Mouse (Mus musculus): Measurements from ENCODE around the gene Cdh1. TPM values are rescaled to one million over a fixed set of nuclear protein-coding genes. Genes with fewer than 3 reads are reported as not detected.
"Not testable (repeated sequence)": the region's sequence is repeated elsewhere in the genome, so short reads cannot be mapped to it uniquely, and the experiment has no call there.

Gene Cdh1
- total RNA-seq, 4 experiments from 2014 or later, result 0.11 to 0.38 (median 0.31) TPM

DNA sequence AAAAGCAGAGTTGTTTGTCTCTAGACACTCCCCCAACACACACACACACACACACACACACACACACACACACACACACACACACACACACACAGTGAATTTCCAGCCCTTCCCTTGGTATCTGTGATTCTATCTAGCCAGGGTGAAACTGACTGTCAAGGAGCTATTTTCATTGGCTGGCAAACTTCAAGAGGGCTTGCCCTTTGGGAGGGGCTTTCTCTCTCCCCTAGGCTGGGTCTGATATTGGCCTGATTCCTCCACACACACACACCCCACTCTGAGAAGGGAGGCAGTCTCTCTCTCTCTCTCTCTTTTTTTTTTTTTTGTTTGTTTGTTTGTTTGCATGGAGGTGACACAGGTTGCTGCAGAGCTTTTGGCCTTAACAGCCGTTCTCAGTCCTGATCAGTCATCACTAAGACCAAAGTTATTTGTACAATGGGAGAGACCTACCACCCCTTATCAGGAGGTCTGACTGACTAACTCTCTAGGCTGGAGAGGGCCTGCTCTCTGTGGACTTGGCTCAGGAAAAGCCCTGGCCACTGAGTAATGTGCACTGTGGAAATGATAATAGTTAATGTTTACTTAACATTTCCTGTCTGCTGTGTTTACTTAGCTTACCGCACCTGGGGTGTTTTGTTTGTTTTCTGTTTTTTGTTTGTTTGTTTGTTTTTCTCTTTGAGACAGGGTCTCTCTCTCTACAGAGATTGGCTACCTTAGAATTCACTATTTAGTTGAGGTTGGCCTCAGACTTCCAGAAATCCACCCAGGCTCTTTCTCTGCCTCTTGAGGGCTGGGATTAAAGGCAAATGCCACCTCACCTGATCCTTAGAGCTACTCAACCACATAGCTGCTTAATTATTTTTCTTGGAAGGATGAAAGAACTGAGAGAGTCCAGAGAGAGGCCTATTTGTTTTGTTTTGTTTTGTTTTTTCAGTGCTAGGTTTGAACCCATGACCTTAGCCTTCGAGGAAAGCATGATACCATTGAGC, 14.4 kb upstream of the Cdh1 start:
- no peak for DNase-seq (ENCODE audit: low spot score in 2 of 2)

DNA sequence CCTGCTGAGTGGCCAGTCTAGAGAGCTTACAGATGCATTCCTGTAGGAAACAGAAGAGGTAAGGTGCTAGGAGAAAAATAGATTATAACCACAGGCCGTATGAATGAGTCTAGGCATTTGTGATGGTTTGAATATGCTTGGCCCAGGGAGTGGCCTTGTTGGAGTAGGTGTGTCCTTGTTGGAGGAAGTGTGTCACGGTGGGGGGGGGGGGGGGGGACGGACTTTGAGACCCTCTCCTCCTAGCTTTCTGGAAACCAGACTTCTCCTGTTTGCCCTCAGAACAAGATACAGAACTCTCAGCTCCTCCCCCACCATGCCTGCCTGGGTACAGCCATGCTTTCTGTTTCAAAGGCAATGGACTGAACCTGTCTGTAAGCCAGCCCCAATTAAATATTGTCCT, 10.7 kb upstream of the Cdh1 start:
- DNase-seq (ENCODE audit: low spot score in 2 of 2), result no peak

DNA sequence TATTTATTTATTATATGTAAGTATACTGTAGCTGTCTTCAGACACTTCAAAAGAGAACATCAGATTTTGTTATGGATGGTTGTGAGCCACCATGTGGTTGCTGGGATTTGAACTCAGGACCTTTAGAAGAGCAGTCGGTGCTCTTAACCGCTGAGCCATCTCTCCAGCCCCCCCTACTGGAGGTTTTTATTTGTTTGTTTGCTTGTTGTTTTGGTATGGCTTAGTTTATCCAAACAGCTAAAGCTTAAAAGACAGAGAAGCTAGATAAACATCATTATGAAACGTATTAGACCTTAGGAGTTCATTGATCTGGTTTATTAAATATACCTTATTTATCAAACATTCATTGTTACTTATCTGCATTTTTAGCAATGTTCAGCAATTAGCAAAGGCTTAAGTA, 7.5 kb upstream of the Cdh1 start:
- DNase-seq (ENCODE audit: low spot score in 2 of 2), result not testable (repeated sequence)

DNA sequence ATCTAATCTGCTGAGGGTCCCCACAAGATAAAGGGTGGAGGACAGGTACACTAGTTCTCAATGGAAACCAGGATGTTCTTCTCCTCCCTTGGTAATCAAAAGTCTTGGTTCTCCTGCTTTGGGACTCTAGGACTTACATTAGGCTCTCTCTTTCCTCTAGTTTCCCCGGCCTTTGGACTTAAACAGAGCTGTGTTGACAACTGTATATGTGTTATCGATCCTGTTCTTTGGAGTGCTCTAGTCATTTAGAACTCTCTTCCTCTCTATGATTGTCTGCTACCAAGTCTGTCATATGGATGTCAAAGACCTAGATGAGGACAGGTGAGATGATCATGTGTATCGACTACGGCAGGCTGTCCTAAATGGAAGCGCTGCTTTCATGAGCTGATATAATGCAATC, 6.1 kb upstream of the Cdh1 start:
- DNase-seq (ENCODE audit: low spot score in 2 of 2), result no peak

DNA sequence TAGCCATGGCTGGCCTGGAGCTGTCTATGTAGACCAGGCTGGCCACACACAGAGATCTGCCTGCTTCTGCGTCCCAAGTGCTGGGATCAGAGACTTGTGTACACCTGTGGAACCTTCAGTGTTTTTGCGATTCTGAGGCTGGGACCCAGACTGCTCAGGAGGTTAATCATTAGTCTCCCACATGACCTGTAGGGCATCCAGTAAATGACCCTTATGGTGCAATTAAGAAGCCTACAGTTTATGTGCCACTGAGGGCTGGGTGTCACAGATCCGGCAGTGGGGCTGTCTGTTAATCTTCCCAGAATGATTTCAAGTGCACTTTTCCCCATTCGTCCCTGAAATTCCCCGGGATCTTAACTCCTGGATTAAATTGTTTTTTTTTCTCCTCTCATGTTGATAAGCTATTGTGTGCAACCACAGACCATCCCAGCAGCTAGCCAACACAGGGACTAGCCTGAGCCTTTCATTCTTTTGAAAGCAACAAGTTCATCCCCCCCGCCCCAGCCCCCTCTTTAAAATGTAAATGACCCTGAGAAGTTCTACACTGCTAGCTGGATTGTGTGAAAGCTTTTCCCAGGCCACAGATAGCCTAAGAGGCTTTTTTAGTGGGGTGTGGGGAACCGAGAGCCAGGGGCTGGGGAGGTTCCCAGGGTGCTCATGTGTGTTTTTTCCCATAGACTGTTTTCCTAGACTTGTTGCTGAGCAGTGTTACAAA, 3.7 kb upstream of the Cdh1 start:
- DNase-seq (ENCODE audit: low spot score in 2 of 2), result no peak

DNA sequence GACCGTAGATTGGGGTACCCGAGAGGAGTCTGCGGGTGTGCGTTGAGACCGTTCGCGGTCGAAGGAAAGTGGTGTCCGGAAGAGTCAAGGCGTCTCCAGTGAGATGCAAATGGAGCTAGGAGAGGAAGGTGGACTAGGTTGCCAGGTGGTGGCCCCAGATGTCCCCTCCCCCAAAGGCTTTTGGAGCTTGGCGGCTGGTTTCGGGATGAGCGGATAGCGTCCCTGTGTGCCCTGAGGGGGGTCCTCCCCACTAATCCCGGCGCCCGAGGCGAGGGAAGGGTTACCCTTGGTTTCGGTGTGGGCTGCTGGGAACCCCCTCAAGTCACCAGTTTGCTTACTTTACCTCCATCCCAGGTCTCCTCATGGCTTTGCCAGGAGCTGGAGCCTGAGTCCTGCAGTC, 782 bp downstream of the Cdh1 start:
- no peak for DNase-seq (ENCODE audit: low spot score in 2 of 2)

DNA sequence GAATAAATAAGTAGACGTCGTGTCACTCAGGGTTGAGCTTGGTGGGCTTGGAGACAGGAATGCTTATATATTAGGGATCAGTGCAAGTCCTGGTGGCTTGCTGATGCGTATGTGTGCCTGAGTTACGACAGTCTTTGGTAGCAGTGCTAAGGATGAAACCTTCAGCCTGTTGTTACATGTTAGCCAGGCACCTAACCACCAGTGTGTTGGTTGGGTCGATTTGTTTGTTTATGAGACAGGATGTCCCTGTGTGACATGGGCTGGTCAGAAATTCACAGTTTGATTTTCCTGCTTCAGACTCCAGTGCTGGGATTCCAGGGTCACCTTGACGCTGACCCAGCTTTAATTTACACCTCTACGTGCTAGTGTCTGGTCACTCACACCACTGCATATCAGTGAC, 2.5 kb downstream of the Cdh1 start:
- DNase-seq (ENCODE audit: low spot score in 2 of 2), result no peak

DNA sequence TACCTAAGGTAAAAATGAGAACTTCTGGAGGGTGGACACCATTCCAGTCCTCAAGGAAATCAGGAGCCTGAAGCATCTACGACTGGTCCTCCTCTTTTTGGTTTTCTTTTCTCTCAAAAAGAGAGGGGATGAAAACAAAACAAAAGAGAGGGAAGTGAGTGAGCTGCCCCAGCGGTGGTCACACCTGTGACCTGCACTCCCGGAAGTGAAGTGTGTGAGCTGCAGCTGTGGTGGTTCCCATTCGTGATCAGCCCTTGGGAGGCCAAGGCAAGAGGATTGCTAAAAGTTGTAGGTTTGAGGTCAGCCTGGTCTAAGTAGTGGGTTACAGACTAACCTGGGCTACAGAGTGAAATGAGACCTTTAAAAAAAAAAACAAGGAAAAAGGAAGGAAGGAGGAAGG, 3.0 kb downstream of the Cdh1 start:
- DNase-seq (ENCODE audit: low spot score in 2 of 2), result no peak

DNA sequence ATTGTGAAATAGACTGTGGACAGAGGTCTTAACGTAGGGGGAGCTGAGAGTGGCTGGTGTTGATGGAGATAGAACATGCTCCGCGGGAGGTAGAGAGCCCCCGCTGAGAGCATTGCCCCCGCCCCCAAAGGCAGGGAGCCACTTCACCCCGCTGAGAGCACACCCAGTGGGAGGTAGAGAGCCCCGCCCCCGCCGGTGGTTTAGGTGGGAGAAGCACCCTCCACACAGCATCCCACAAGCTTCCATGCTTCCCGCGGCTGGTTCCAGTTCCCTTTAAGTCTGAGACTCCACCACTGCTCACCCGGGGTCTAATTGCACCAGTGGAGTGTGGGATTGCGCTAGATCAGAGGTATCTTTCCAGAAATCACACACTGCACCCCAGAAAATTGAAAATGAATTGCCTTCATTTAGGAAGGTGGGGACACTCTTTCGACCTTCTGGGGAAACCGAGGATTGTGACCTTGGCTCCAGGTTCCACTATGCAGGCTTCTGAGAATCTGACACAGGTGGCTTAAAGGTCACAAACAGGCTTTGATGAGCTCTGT, 3.5 kb downstream of the Cdh1 start:
- no peak for DNase-seq (ENCODE audit: low spot score in 2 of 2)

DNA sequence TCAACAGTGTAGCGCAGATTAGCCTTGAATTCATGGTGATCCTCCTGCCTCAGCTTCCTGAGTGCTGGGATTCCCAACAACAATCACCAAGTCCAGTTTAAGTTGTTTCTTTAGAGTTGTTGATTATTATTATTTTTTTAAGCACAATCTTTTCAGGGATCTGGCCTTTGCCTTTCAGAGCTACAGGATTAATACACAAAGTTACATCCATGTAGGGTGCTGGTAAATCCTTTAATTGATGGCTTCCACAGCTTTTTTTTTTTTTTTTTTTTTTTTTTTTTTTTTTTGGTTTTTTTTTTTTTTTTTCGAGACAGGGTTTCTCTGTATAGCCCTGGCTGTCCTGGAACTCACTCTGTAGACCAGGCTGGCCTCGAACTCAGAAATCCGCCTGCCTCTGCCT, 4.6 kb downstream of the Cdh1 start:
- DNase-seq (ENCODE audit: low spot score in 2 of 2), result not testable (repeated sequence)

DNA sequence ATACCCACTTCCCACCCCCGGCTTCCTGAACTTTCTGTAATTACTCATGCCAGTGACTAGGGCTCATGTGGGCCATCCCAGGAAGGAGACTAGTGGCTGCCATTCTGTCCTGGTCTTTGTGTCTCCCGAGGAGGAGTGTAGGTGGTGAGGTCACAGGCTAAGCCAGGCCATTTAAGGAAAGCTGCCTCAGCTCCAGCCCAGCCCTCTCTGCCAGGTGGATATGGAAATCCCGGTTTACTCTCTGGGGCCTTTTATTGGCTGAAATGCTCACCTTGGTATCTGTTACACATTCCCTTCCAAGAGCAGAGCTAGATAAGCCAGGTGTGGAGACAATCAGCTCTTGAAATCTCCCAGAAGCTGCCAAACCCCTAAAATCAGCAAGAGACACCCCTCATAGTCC, 5.3 kb downstream of the Cdh1 start:
- no peak for DNase-seq (ENCODE audit: low spot score in 2 of 2)

DNA sequence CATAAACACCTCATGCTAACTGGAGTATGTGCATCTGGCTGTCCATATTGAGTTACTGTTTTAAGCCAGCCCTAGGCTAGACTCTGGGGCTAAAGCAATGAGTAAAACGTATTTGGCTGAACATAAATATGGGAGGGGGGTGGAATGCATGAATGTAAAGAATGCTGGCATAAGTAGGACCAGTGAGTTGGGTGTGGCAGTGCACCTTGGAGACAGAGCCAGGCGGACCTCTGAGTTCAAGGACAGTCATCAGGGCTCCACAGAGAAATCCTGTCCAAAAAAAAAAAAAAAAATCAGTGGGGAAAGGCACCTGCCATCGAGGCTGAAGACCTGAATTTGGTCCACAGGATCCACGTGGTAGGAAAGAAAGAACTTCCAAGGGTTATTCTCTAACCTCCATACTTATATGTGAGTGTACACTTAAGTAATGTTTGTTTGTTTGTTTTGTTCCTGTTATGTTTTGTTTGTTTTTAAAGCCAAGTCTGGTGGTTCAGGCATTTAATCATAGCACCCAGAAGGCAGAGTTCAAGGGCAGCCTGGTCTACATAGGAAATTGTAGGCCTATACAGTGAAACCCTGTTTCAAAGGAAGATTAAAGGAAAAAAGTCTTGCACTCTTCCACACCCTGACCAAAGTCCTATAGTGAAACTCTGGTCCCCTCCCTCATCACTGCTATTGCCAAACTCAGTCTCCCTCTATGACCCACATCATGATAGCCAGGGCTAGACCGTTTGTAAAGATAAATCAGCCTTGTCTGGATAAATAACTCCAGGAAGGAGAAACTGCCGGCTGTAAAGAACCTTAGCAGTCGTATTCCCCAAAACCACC, 6.1 kb downstream of the Cdh1 start:
- no peak for DNase-seq (ENCODE audit: low spot score in 2 of 2)

DNA sequence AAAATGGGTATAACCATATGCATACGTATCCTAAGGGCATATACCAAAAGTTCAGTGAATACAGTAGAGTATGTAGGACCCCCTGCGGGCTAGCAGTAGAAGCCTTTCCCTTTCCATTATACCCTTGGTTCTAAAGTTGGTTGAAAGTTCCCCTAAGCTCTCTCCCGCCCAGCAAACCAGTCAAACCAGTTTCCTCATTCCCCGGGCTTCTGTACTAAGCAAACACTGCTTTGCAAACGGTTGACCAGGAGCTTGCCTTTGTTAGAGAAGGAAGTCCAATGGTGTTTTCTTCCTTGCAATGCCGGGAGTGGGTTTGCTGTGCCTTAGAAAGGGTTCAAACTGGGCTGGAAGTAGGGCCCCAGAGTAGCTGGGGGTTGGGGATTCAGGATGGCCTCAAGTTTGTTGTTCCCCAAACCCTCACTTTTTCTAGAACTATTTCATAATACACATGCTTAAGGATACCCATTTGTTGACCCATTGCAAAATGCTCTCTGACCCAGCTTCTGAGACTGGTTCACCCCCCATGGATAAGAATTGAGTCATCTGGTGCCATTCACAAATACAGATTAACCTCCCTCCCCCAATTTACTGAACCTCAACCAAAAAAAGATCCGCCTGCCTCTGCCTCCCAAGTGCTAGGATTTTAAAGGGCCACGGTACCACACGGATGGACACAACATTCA, 7.9 kb downstream of the Cdh1 start:
- DNase-seq (ENCODE audit: low spot score in 2 of 2), result no peak

DNA sequence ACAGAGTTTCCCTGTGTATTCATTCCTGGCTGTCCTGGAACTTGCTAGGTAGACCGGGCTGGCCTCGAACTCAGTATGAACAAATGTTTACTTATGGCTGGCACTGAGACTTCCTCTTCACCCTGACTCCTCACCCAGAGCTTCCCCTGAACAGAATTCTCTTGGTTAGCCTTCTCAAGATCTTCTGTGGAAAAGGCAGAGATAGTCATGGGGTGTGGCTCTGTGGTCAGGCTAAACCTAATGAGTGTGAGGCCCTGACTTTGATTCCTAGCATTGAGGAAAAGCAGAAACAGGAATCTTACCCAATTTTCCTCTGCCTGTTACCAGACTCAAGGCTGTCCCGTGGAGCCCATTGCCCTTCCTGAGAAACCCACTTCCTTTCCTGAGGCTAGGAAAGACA, 8.9 kb downstream of the Cdh1 start:
- DNase-seq (ENCODE audit: low spot score in 2 of 2), result no peak

DNA sequence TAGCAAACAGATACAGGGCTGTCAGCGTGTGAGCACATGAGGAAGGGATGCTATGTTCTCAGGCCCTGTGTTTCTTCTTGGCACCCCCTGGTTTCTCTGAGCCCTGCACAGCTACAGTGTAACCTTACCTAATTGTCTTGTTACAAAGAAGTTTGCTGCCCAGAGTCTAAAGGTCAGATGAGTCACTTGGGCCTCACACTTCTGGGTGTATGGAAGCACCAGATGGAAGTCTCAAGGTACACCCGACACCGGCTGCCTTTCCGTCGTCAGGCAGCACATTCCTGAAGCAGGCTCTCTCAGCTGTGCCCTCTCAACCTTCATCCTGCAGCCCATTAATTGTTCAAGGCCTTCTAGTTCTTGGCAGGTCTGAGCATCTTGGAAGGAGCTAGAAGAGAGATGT, 11.6 kb downstream of the Cdh1 start:
- no peak for DNase-seq (ENCODE audit: low spot score in 2 of 2)

DNA sequence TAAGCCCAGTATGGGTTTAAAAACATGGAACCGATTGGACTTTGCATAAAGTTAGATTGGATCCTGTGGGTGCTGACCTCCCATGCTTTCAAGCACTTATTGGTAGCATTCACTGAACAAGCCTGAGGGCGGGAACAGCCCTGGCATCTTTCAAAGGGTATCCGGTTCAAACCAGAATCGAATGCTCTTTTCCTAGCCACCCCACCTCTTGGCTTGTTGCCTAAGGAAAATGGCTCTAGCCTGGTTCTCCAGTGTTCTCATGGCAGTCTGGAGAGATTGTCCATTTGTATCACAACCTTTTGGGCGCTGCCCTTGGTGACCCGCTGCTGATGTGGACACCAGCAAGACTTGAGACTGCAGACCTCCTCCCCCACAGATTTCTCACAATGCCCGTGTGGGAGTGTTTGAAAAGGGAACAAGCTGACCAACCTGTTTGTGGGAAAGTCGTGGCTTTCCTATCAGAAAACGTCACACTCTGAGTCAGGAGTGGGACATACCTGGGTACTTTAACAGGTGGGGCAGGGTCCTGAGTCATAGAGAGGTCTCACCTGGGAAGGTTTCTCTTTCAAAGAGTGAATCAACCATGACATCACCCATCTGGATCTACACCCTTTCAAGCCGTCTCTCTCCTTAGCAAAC, 12.6 kb downstream of the Cdh1 start:
- DNase-seq (ENCODE audit: low spot score in 2 of 2), result no peak

DNA sequence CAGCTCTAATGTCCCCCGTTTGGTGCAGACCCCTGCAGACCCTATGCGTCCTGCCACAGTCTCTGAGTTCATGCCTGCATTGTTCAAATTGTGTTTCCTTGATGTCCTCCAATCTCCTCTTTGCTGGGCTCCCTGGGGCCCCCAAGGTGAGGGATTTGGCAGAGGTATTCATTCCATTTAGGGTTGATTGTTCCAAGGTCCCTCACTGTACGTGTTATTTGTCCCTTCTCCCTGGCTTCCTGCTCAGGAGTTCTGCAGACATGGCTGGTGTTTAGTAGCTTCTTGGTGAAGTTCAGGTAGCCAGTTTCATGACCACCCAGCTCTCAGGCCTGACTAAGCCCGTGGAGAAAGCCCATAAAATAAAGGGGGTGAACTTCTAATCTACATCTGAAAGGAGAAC, 13.5 kb downstream of the Cdh1 start:
- DNase-seq (ENCODE audit: low spot score in 2 of 2), result no peak

DNA sequence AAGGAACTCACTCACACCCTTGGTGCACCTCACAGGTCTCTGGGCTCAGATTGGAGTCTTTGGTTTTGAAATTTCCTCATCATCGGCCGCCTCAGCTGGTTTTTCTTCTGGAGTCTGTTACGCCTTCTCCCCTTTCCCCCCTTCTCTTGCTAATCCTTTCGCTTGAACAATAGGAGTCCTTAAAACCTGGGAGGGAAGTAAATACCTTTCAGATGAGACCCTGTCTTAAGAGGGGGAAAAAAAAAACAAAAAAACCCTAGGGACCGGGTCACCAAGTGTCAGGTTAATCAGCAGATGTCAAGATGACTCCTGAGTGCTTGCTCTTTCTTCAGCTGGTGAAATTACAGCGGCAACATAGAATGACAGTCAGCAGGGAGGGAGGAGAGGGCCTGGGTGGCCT, 14.0 kb downstream of the Cdh1 start:
- DNase-seq (ENCODE audit: low spot score in 2 of 2), result no peak

DNA sequence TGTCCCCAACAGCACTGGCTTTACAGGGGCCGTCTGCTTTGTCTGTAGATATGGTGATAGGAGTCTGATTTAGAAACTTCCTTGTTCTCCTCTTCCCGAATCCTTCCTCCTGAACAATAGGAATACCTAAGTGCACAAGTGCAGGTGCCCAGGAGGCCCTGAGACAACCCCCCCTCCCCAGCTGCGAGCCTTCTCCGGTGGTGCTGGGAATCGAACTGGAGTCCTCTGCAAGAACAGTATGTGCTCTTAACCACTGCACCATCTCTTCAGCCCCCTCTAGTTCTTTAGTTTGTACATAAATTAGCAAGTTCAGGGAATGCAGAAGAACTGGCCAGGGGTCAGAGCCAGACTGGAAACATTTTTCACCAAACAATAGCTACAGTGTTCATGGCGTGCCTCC, 14.7 kb downstream of the Cdh1 start:
- DNase-seq (ENCODE audit: low spot score in 2 of 2), result no peak

DNA sequence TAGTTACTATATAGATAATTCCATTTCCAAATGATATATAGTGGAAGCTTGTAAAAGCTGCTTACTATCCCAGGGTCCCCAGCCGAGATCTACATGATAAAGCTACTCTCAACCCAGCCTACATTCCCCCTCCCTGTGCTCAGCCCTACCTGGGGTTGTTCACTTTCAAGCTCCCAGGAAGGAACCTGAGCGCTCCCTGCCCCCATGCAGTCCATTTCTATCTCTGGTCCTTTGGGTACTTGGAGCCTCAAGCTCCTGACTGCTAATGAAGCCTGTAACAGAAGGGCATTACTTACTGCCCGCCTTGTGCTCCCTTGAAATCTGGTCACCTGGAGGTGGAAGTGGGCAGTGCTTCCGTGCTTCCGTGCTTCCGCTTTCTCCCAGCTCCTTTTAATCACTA, 15.2 kb downstream of the Cdh1 start:
- no peak for DNase-seq (ENCODE audit: low spot score in 2 of 2)
